Mouse (Mus musculus) cortical plate, adult 2 months (tissue): ENCODE data around the gene Slc35b2.

ENCODE experiments used
- CTCF ChIP-seq: fragments of 200-500 bp; IDR thresholded peaks from 2 replicates; pipeline ENCODE4 v1.5.1; 2011; ENCODE audit warnings: mild to moderate bottlenecking, control low read depth, low read length; ENCODE audit not compliant: insufficient read depth; ENCODE audit errors: extremely low read depth
- POLR2A ChIP-seq: fragments of 200-500 bp; IDR thresholded peaks from 2 replicates; pipeline ENCODE4 v1.6.1; 2011; ENCODE audit warnings: mild to moderate bottlenecking, low read length, control low read depth; ENCODE audit not compliant: insufficient read depth; ENCODE audit errors: extremely low read depth

DNA sequence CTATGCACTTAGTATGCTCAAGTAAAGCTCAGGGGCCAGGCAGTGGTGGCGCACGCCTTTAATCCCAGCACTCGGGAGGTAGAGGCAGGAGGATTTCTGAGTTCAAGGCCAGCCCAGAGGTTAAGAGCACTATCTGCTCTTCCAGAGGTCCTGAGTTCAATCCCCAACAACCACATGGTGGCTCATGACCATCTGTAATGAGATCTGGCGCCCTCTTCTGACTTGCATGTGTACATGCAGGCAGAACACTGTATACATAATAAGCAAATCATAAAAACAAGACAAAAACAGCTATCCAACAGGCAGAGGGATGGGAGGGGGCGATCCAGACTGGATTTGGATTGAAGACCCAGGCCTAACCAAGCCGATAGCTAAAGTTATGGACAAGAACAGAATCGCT lies 15.2 kb downstream of the Slc35b2 start:
- TF ChIP-seq CTCF (no peak; the same call in 1 of the 2 replicates), POLR2A (no peak)
